Mouse (Mus musculus): Measurements from ENCODE around the gene Cldn9.

Gene Cldn9

DNA sequence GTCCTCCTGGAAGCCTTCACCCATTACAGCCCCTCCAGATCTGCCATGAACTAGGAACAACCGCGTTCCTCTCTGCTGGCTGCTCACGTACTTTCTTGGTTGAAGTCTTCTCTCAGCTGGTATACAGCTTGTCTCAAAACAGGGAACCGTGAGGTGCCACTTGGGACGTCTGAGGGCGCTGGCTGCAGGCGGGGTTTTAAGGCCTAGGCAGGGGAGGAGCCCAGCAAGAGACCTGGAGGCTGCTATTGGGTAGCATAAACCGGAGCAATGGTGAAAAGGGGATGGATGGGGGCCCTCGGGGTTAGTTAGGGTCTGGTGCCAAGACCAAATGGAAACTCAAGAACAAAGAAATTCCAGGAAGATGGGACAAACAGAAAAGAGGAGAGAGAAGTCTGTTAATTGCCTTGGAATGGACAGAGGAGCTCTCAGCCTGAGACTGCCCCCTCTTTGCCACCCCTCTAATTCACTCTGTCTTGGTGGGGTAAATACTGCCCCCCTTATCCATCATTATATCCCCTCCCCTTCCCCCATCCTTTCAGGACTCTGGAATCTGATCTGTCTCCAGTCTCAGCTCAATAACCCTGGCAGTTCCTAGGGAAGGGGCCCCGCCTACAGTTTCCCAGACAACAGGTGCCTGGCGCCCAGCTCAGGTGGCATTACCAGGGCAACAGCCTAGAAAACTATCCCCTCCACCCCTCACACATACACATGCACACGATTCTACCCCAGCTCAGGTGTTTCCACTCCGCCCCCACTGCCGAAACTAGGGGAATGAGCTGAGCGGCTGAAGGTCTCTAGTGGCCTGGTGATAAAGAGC lies at the start of gene Cldn9:
TSS of gene Cldn9 (minus strand) at position 171 of the 817 bp plus-strand sequence.
- no peak for DNase-seq (ENCODE audit: low spot score in 2 of 2)

GRCm38 (mm10) chr17:23730441-23730840 lies 46.6 kb upstream of the Cldn9 start:
- DNase-seq (ENCODE audit: low spot score in 2 of 2), result no peak

- peak; percentile 67 to 76 for DNase-seq (ENCODE audit: low spot score in 2 of 2)
These were observed 42.9 kb upstream of the Cldn9 start for GRCm38 (mm10) chr17:23726758-23727142.

DNA sequence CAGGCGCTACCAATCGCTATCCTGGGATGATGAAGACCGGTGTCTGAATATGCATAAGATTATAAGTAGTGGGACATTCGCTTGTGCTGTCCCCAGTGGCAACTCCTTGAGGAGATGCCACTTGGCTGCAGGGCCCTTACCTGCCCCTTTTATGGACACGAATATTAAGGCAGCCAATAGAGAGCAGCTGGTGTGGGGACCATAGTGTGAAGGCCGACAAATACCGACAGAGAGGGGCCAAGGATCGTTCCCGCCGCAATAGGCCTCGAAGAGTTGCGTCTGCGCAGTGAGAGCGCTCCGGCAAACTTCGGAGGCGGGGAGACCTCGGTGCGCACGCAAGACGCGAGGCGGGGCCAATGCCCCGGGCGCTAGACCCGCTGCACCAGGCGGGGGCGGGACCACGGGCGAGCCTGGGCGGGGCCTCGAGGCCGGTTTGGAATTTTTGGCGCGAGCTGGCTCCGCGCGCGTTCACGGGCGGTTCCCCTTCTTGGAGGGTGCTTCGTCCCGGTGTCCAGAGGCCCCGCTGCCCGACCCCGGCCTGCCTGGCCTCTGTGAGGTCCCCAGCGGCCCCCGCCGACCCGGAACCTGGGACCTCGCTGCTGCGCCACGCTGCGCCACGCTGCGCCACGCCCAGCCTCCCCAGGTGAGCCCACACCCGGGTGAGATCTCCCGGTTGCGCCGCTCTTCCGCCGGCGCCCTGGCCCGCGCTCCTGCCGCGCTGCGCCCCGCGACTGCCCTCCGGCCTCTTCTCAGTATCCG lies 42.4 kb upstream of the Cldn9 start, which contains the start of gene Pkmyt1:
TSS of gene Pkmyt1 (plus strand) at position 338 of the 759 bp plus-strand sequence.
- DNase-seq (ENCODE audit: low spot score in 2 of 2), result peak; percentile 97 to 98

GRCm38 (mm10) chr17:23725477-23725876 lies 41.7 kb upstream of the Cldn9 start:
- no peak for DNase-seq (ENCODE audit: low spot score in 2 of 2)

DNA sequence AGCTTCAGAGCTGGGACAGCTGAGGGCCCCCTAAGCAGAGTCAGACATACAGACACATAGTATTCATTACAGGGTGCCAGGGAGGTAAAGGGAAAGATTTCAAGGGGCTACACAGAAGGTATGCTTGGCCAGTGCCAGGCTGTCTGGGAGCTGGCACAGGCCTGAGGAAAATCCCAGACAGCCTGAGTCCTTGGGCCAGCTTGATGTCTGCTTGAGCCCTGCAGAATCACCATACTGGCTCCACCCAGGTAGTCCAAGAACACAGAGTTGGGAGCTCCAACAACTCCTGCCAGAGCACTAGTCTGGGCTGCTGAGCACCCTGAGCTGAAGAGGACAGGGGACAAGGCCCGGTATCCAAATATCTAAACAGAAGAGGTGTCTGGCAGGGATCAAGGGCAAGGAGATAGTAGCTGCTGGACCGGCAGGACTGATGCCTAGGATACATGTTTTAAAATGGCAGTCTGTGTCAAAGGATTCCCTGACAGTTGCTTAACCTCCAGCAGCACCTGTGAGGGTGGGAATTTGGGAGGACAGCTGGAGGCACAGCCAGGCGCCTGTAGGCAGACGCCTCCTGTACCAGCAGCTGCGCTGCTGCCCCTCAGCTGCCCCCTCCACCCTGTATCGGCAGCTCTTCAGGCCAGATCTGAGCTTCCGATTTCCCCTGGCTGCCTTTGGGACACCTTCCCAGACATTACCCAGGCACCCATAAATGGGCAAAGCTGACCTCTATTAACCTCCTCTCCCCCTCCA lies 38.7 kb upstream of the Cldn9 start, which contains the start of gene 1520401A03Rik:
TSS of gene 1520401A03Rik (minus strand) at position 408 of the 750 bp plus-strand sequence.
- DNase-seq (ENCODE audit: low spot score in 2 of 2), result no peak

GRCm38 (mm10) chr17:23721886-23722285 lies 38.1 kb upstream of the Cldn9 start:
- DNase-seq (ENCODE audit: low spot score in 2 of 2), result no peak

- no peak for DNase-seq (ENCODE audit: low spot score in 2 of 2)
These were observed 35.6 kb upstream of the Cldn9 start for GRCm38 (mm10) chr17:23719455-23719854.

DNA sequence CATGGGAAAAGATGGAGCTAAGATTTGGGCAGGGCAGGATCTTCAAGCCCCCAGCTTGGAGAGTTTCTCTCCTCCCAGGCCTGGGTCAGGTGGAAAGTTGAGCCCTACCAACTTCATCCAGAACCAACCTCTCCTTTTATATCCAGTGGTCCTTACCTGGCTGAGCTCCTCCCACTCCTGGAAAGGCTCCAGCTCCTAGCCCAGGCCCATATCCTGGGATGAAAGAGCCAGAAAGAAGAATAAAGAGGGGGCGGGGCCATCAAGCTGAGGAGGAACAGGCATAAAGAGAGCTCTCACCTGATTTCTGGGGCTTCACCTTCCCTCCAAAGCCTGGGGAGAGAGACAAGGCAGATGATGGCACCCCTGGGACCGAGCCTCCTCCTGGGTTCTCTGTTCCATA lies 33.2 kb upstream of the Cldn9 start:
- no peak for DNase-seq (ENCODE audit: low spot score in 2 of 2)

GRCm38 (mm10) chr17:23706212-23706611 lies 22.4 kb upstream of the Cldn9 start:
- DNase-seq (ENCODE audit: low spot score in 2 of 2), result peak; percentile 68 to 84

DNA sequence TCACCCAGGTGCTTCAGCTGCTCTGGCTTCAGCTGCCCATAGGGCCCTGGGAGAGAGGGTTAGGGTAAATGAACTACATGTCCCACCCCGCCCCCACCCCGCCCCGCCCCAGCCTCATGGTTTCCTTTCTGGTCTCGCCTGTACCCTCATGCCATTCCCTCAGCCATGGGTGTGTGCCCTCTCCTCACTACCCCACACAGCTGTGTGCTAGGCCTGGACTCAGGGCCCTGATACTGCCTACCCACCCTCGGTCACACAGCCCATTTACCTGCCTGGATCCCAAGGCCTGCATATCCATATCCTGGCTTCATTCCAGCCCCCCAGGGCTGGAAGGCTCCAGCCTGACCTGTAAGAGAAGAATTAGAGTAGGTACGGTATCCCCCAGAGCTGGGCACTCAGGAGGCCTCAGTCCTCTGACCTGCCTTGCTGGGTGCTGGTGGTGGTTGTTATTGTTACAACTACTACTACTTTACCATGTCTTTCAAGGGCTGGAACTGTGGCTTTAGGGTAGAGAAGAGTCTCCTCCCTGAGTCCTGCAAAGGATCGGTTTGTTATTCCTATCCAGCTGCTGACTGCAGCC lies 21.8 kb upstream of the Cldn9 start:
- DNase-seq (ENCODE audit: low spot score in 2 of 2), result no peak

- DNase-seq (ENCODE audit: low spot score in 2 of 2), result no peak
These were observed 20.9 kb upstream of the Cldn9 start for GRCm38 (mm10) chr17:23704741-23705140.

DNA sequence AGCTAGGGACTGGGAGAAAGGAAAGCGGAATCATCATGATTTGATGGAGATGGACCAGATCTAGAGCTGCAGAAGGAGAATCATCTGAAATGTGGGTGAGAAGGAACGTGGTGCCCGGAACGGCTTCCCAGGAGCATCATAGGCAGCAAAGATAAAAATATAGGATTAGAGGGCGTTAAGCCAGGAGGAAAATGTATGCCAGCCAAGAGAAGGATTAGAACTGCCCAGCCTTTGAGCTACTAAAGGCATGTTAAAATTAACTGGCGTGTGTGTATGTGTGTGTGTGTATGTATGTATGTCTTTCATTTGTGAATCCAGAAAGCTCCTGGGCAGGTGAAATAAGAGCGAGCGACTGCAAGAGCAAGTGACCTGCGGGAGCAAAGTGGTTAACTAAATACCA lies 19.5 kb upstream of the Cldn9 start:
- no peak for DNase-seq (ENCODE audit: low spot score in 2 of 2)

GRCm38 (mm10) chr17:23700079-23700478 lies 16.3 kb upstream of the Cldn9 start:
- peak; percentile 62 to 89 for DNase-seq (ENCODE audit: low spot score in 2 of 2)

GRCm38 (mm10) chr17:23699131-23700077 lies 15.6 kb upstream of the Cldn9 start:
- DNase-seq (ENCODE audit: low spot score in 2 of 2), result peak; percentile 17 to 31

GRCm38 (mm10) chr17:23695801-23696200 lies 12.0 kb upstream of the Cldn9 start:
- DNase-seq (ENCODE audit: low spot score in 2 of 2), result no peak

GRCm38 (mm10) chr17:23694491-23694890 lies 10.7 kb upstream of the Cldn9 start:
- DNase-seq (ENCODE audit: low spot score in 2 of 2), result no peak

GRCm38 (mm10) chr17:23683226-23683625 lies 600 bp downstream of the Cldn9 start:
- DNase-seq (ENCODE audit: low spot score in 2 of 2), result no peak

DNA sequence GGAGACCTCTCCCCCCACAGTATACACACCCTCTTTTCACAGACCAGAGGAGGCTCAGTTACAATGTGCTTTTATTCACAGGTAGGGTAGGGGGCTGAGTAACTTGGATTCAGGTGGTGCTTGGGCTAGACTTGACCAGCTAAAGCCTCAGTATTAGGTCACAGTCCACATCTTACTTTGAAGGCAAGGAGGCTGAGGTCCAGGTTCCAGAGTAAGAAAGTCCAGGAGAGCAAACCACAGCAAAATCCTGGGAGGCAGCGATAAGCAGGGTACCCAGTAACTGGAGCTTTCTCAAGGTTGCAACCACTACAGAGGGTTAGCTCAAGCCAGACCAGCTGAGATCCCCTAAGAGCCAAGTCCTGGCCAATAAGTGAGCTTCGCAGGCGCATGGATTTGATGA lies 1.3 kb downstream of the Cldn9 start:
- no peak for DNase-seq (ENCODE audit: low spot score in 2 of 2)

GRCm38 (mm10) chr17:23682092-23682491 lies 1.7 kb downstream of the Cldn9 start:
- DNase-seq (ENCODE audit: low spot score in 2 of 2), result no peak

- DNase-seq (ENCODE audit: low spot score in 2 of 2), result no peak
These were observed 2.7 kb downstream of the Cldn9 start for GRCm38 (mm10) chr17:23681086-23681485.

All from spleen, postnatal 10 days (tissue).